Mouse (Mus musculus): ENCODE measurements at regions not wholly inside any gene's neighbourhood (a gene's known extent, or its start where the extent isn't known, plus 50 kb on each side); places are given as distances from the start of the nearest gene placed in this dataset.

GRCm38 (mm10) chr2:166351581-166351980, 196.1 kb upstream of the Sulf2 start:
- no peak for TF ChIP-seq EP300 (IDR thresholded peaks at IDR 0.05; ENCODE audit: low read depth)
- no peak for TF ChIP-seq CTCF (IDR thresholded peaks at IDR 0.05; ENCODE audit: low read depth)

All from liver, postnatal 0 days (tissue).